Mouse (Mus musculus): ENCODE results near the gene Phox2b. TPM values are rescaled to one million over a fixed set of nuclear protein-coding genes. Genes with fewer than 3 reads are reported as not detected.

The Phox2b gene
- polyA plus RNA-seq, 1 experiment from 2014 or later = 3.4 TPM

GRCm38 (mm10) chr5:67099393-67100271 is 531 bp upstream of the Phox2b start:
- H3K9ac ChIP-seq = no peak overlapping the region
- no peak overlapping the region for H3K27ac ChIP-seq
- H3K4me2 ChIP-seq = no peak overlapping the region
- H3K4me3 ChIP-seq (replicated peaks) = no peak overlapping the region
- no peaks in the 10 kb centered on the region for H3K36me3 ChIP-seq
- peaks cover 99% of the 10 kb centered on the region for H3K27me3 ChIP-seq
- H3K4me1 ChIP-seq = peaks cover 17% of the 10 kb centered on the region
- WGBS = 2% methylated on average over 32 of the region's 32 CpGs
- ATAC-seq (replicated peaks; ENCODE audit: low FRiP score) = no peak
- H3K9me3 ChIP-seq (replicated peaks) = no peaks in the 10 kb centered on the region

- Histone ChIP-seq H3K9me3 (replicated peaks) (no peaks in the 10 kb centered on the region), H3K27me3 (peaks cover 98% of the 10 kb centered on the region), H3K4me1 (peaks cover 17% of the 10 kb centered on the region), H3K27ac (no peak overlapping the region), H3K4me2 (no peak overlapping the region), H3K9ac (no peak overlapping the region), H3K36me3 (no peaks in the 10 kb centered on the region), H3K4me3 (replicated peaks) (no peak overlapping the region)
- 3% methylated on average over 23 of the region's 23 CpGs for WGBS
- ATAC-seq (replicated peaks; ENCODE audit: low FRiP score) = no peak
These were observed 909 bp downstream of the Phox2b start for GRCm38 (mm10) chr5:67098051-67098732.

GRCm38 (mm10) chr5:67097106-67098050 is 1.7 kb downstream of the Phox2b start:
- H3K9me3 ChIP-seq (replicated peaks) = no peaks in the 10 kb centered on the region
- no peak overlapping the region for H3K4me3 ChIP-seq (replicated peaks)
- no peak for ATAC-seq (replicated peaks; ENCODE audit: low FRiP score)
- no peak overlapping the region for H3K4me2 ChIP-seq
- WGBS = 1% methylated on average over 41 of the region's 41 CpGs
- no peaks in the 10 kb centered on the region for H3K36me3 ChIP-seq
- no peak overlapping the region for H3K27ac ChIP-seq
- peaks cover 98% of the 10 kb centered on the region for H3K27me3 ChIP-seq
- no peak overlapping the region for H3K9ac ChIP-seq
- H3K4me1 ChIP-seq = peaks cover 17% of the 10 kb centered on the region

- no peaks in the 10 kb centered on the region for H3K36me3 ChIP-seq
- ATAC-seq (replicated peaks; ENCODE audit: low FRiP score) = no peak
- peaks cover 98% of the 10 kb centered on the region for H3K27me3 ChIP-seq
- no peak overlapping the region for H3K9ac ChIP-seq
- no peak overlapping the region for H3K27ac ChIP-seq
- peak overlapping the region; percentile 55 for H3K4me2 ChIP-seq
- under 1% methylated on average over 28 of the region's 28 CpGs for WGBS
- H3K4me1 ChIP-seq = peaks cover 11% of the 10 kb centered on the region
- peak overlapping the region; percentile 36 for H3K4me3 ChIP-seq (replicated peaks)
- no peaks in the 10 kb centered on the region for H3K9me3 ChIP-seq (replicated peaks)
These were observed 2.7 kb downstream of the Phox2b start for GRCm38 (mm10) chr5:67096378-67096771.

- peaks cover 98% of the 10 kb centered on the region for H3K27me3 ChIP-seq
- peak overlapping the region; percentile 36 for H3K4me3 ChIP-seq (replicated peaks)
- H3K9ac ChIP-seq = no peak overlapping the region
- no peak overlapping the region for H3K27ac ChIP-seq
- no peaks in the 10 kb centered on the region for H3K9me3 ChIP-seq (replicated peaks)
- no peak for ATAC-seq (replicated peaks; ENCODE audit: low FRiP score)
- peak overlapping the region; percentile 55 for H3K4me2 ChIP-seq
- no peaks in the 10 kb centered on the region for H3K36me3 ChIP-seq
- WGBS = under 1% methylated on average over 47 of the region's 47 CpGs
- H3K4me1 ChIP-seq = peaks cover 11% of the 10 kb centered on the region
These were observed 3.3 kb downstream of the Phox2b start for GRCm38 (mm10) chr5:67095651-67096377.

- no peak for ATAC-seq (replicated peaks; ENCODE audit: low FRiP score)
- 1% methylated on average over 15 of the region's 15 CpGs for WGBS
These were observed 3.9 kb downstream of the Phox2b start for GRCm38 (mm10) chr5:67095153-67095552.

GRCm38 (mm10) chr5:67093991-67094390 is 5.1 kb downstream of the Phox2b start:
- Histone ChIP-seq H3K9ac (no peak overlapping the region), H3K4me2 (no peak overlapping the region), H3K4me3 (replicated peaks) (no peak overlapping the region), H3K4me1 (peaks cover 11% of the 10 kb centered on the region), H3K27me3 (peaks cover 96% of the 10 kb centered on the region), H3K27ac (no peak overlapping the region), H3K9me3 (replicated peaks) (no peaks in the 10 kb centered on the region), H3K36me3 (no peaks in the 10 kb centered on the region)
- WGBS = 6% methylated on average over 2 of the region's 2 CpGs
- no peak for ATAC-seq (replicated peaks; ENCODE audit: low FRiP score)

More at GRCm38 (mm10) chr5:67095153-67095552, 3.9 kb downstream of the Phox2b start:
- Histone ChIP-seq H3K36me3 (no peaks in the 10 kb centered on the region), H3K4me3 (replicated peaks) (no peak overlapping the region), H3K4me2 (no peak overlapping the region), H3K27ac (no peak overlapping the region), H3K27me3 (peaks cover 98% of the 10 kb centered on the region), H3K9me3 (replicated peaks) (no peaks in the 10 kb centered on the region), H3K4me1 (peaks cover 11% of the 10 kb centered on the region), H3K9ac (no peak overlapping the region)

GRCm38 (mm10) chr5:67091766-67092165 is 7.3 kb downstream of the Phox2b start:
- H3K27me3 ChIP-seq = peaks cover 92% of the 10 kb centered on the region
- peaks cover 11% of the 10 kb centered on the region for H3K4me1 ChIP-seq
- no peak for ATAC-seq (replicated peaks; ENCODE audit: low FRiP score)
- H3K9ac ChIP-seq = no peak overlapping the region
- no peak overlapping the region for H3K27ac ChIP-seq
- WGBS = 21% methylated on average over 4 of the region's 4 CpGs
- no peak overlapping the region for H3K4me3 ChIP-seq (replicated peaks)
- no peaks in the 10 kb centered on the region for H3K9me3 ChIP-seq (replicated peaks)
- no peak overlapping the region for H3K4me2 ChIP-seq
- no peaks in the 10 kb centered on the region for H3K36me3 ChIP-seq

- peaks cover 85% of the 10 kb centered on the region for H3K27me3 ChIP-seq
- no peak for ATAC-seq (replicated peaks; ENCODE audit: low FRiP score)
- no peaks in the 10 kb centered on the region for H3K36me3 ChIP-seq
- no peak overlapping the region for H3K27ac ChIP-seq
- H3K9ac ChIP-seq = no peak overlapping the region
- H3K4me1 ChIP-seq = peaks cover 3% of the 10 kb centered on the region
- 71% methylated on average over 5 of the region's 5 CpGs for WGBS
- no peak overlapping the region for H3K4me2 ChIP-seq
- H3K9me3 ChIP-seq (replicated peaks) = no peaks in the 10 kb centered on the region
- H3K4me3 ChIP-seq (replicated peaks) = no peak overlapping the region
These were observed 8.2 kb downstream of the Phox2b start for GRCm38 (mm10) chr5:67090856-67091255.

GRCm38 (mm10) chr5:67083117-67083516 is 16.0 kb downstream of the Phox2b start:
- no peak for ATAC-seq (replicated peaks; ENCODE audit: low FRiP score)
- Histone ChIP-seq H3K4me2 (no peak overlapping the region), H3K9ac (no peak overlapping the region), H3K27me3 (peaks cover 63% of the 10 kb centered on the region), H3K4me1 (no peaks in the 10 kb centered on the region), H3K4me3 (replicated peaks) (no peak overlapping the region), H3K27ac (no peak overlapping the region), H3K36me3 (no peaks in the 10 kb centered on the region), H3K9me3 (replicated peaks) (peaks cover 3% of the 10 kb centered on the region; the same call in 1 of the 2 replicates)
- 43% methylated on average over 6 of the region's 6 CpGs for WGBS

- Histone ChIP-seq H3K4me2 (no peak overlapping the region), H3K9me3 (replicated peaks) (no peaks in the 10 kb centered on the region), H3K4me1 (no peaks in the 10 kb centered on the region), H3K27me3 (no peaks in the 10 kb centered on the region), H3K9ac (no peak overlapping the region), H3K4me3 (replicated peaks) (no peak overlapping the region), H3K27ac (no peak overlapping the region), H3K36me3 (no peaks in the 10 kb centered on the region)
- WGBS = 70% methylated on average over 9 of the region's 9 CpGs
- ATAC-seq (replicated peaks; ENCODE audit: low FRiP score) = no peak
These were observed 35.5 kb downstream of the Phox2b start for GRCm38 (mm10) chr5:67063596-67063995.

Data from kidney, embryonic 15.5 days (tissue).